Mouse (Mus musculus): ENCODE results near the gene Exosc1. TPM values are rescaled to one million over a fixed set of nuclear protein-coding genes. Genes with fewer than 3 reads are reported as not detected.

Exosc1 gene
- 64.2 TPM for polyA plus RNA-seq (2017; shearing (Covaris generic))

DNA sequence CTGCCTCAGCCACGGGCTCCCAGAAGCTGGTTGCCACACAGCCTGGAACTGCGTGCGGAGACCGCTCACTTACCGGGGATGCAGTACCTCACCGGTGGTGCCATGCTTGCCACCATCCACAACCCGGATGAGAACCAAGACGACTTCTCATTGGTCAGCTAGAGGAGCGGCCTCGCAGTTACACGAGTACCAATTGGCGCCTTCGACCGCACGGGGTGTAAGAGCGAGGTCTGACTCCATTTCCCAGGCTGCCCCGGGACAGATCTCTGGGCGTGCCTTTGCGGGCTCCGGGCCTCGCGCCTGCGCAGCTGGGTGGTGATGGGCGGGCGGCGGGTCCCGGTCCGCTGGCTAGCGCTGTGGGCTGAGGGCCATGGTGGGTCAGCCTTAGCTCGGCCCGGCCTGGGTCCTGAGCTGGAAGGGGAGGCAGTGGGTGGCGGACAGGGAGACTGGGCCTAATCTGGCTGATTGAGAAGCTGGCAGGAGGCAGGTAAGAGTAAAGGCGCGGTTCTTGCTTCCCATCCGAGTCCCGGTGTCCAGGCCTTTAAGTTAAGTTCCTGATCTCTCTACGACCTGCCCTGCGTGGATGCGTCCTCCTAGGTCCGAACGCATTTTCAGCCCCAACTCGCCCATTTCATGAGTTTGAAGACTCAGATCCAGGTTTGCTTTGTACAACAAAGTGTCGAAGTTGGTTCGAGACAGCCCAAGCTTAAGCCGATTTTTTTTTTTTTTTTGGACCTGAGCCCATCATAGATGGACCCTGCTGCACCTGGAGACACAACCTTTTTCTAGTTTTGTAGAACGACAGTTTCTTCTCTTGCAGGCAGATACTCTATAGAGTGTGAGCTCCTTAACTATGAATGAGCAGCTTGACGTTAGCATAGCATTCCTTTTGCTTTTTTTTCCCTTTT lies at the start of gene Exosc1, which contains the start of gene Zdhhc16:
Exosc1 (minus strand) TSS at position 245 of the 908 bp plus-strand sequence.
Zdhhc16 (plus strand) TSS at position 302 of the 908 bp plus-strand sequence.

DNA sequence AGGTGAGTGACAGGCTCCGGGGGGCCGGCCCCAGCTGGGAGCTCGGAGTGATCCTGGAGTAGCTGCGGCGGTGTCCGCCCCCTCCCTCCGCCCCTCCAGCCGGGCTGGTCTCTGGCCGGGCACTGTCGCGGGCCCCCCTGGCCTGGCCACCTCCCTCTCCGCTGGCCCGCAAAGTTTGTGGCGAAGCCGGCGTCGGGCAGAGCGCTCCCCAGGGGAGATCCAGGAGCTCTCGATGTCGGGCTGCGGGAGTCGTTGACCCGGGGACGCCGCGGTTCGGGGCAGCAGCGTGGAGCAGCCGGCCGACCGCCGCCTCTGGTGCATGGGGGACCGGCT lies 48.3 kb upstream of the Exosc1 start, which contains the start of gene Ubtd1:
Ubtd1 (plus strand) TSS at position 169 of the 333 bp plus-strand sequence.

DNA sequence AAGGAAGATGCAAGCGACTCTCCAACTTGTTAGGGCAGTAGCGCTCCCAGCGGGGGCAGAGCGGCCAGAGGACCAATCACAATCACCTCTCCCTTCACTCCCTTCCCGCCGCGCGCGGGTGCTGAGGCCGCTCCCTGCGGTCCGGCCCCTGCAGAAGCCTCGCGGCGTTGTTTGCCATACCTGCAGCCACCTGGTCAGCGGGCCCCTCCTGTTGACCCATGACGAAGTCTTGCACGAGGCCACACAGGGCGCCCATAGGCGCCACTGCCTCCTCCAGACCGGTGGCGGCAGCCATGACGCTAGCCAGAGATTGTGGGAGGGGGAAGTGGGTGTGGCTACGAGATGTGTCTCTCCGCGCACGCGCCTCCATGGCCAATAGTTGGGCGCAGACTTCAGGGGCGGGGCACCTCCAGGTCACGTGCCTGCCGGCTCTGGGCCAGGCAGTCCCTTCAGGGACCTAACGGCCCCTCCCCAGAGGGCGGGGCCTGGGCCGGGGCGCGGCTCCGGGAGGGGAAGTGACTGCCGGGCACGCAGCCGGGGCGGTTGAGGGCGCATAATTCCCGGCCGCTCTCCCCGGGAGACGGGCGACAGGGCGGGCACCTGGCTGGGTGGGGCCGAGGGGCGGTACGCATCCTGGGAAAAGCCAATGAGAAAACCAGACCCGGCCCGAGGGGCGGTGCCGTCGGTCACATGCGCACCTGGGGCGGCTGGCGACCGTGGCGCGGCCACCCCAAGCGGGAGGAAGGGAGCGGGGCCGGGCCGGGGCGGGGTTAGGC lies 47.8 kb upstream of the Exosc1 start, which contains the start of gene Mms19:
Mms19 (minus strand) TSS at position 339 of the 776 bp plus-strand sequence.

DNA sequence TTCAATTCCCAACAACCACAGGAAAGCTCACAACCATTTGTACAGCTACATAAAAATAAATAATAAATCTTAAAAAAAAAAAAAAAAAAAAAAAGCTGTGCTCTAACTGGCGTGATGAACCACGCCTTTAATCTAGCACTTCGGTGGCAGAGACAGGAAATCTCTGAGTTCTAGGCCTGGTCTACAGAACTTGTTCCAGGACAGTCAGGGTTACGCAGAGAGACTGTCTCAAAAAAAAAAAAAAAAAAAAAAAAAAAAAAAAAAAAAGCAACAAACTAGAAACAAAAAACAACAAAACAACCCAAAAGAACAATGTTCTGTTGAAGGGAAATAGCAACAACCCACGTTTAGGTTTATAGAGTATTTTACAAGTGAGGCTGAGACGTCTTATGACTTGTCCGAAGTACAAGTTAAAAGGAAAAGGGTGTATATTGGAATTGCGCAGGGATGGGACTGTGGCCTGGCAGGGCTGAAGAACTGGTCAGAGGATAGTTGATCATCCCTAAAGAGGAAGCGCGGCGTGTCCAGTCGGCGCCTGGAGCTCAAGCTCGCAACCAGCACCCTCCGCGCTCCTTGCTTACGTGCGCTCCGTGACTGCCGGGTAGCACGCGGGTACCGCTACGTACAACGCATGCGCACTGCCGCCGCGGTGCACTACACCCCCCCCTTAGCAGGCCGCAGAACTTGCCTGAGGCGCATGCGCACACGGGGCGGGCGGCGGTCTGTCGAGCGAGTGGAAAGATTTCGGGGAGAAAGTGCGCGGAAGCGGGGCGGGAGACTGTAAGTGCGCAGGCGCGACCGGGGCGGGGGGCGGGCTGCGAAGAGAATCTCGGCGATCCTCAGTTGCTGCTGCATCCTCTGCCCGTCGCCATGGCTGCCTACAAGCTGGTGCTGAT lies 21.8 kb downstream of the Exosc1 start, which contains the start of gene Pgam1:
Pgam1 (plus strand) TSS at position 746 of the 896 bp plus-strand sequence.

DNA sequence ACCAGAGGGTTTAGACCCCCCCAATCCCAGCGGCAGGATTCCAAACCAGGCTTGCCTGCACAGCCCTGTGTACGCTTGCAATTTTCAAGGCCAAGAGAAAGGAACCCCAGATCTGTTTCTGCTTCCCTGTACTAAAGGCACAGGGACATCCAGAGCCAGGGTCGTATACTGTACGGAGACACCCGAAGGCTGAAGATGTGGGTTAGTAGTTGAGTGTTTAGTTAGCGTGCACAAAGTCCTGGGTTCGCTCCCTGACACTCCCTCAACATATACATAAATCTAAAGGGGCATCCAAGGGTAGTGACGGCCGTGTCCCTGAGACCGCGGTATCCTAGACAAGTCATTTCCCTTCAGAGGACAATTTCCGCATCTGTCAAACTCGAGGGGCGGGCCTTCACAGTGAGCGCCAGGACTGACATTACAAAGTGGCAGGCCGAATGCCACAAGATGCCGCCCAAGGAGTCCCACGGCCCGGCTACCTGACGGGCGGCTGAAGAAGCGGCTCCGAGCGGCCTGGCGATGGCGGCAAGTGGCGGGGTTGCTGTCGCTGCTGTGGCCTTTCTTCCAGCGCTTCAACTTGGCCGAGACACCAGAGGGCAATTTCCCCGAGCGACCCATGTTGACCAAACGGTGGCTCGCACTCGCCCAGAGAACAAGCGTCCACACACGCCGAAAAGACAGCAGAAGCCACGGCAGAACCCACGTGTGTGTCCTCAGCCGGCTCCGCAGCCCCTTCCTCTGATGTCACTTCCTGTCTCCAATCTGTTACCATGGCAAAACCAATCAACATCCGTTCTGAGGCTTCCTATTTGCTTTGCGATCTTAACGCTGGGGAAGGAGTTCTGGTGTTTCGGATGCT lies 37.5 kb downstream of the Exosc1 start, which contains the start of gene Rrp12:
Rrp12 (minus strand) TSS at position 714 of the 859 bp plus-strand sequence.

Other genes starting within 250 kb of the Exosc1 start
- 0.11 TPM for gene Slit1, start 189.8 kb downstream of the Exosc1 start, polyA plus RNA-seq (2017; shearing (Covaris generic))
- gene Arhgap19, start 131.4 kb downstream of the Exosc1 start, polyA plus RNA-seq (2017; shearing (Covaris generic)): 1.9 TPM
- 5.5 TPM for gene Frat1, start 103.5 kb downstream of the Exosc1 start, polyA plus RNA-seq (2017; shearing (Covaris generic))
- 69.2 TPM for gene Frat2, start 85.3 kb downstream of the Exosc1 start, polyA plus RNA-seq (2017; shearing (Covaris generic))
- 30.7 TPM for gene Rrp12, start 37.2 kb downstream of the Exosc1 start, polyA plus RNA-seq (2017; shearing (Covaris generic))
- gene Pgam1, start 21.5 kb downstream of the Exosc1 start, polyA plus RNA-seq (2017; shearing (Covaris generic)): 146 TPM
- 35.3 TPM for gene Zdhhc16, start 57 bp upstream of the Exosc1 start, polyA plus RNA-seq (2017; shearing (Covaris generic))
- gene Mms19, start 47.7 kb upstream of the Exosc1 start, polyA plus RNA-seq (2017; shearing (Covaris generic)): 59.3 TPM
- 4.7 TPM for gene Ubtd1, start 48.3 kb upstream of the Exosc1 start, polyA plus RNA-seq (2017; shearing (Covaris generic))
- gene Ankrd2, start 102.6 kb upstream of the Exosc1 start, polyA plus RNA-seq (2017; shearing (Covaris generic)): not detected
- 0.23 TPM for gene Hoga1, start 112.2 kb upstream of the Exosc1 start, polyA plus RNA-seq (2017; shearing (Covaris generic))
- not detected for gene 4933411K16Rik, start 118.8 kb upstream of the Exosc1 start, polyA plus RNA-seq (2017; shearing (Covaris generic))
- gene Morn4, start 152.9 kb upstream of the Exosc1 start, polyA plus RNA-seq (2017; shearing (Covaris generic)): 0.69 TPM
- gene Pi4k2a, start 157.0 kb upstream of the Exosc1 start, polyA plus RNA-seq (2017; shearing (Covaris generic)): 59.8 TPM
- gene Avpi1, start 195.6 kb upstream of the Exosc1 start, polyA plus RNA-seq (2017; shearing (Covaris generic)): 26.1 TPM
- 15.8 TPM for gene Marveld1, start 214.0 kb upstream of the Exosc1 start, polyA plus RNA-seq (2017; shearing (Covaris generic))
- 56.3 TPM for gene Zfyve27, start 230.5 kb upstream of the Exosc1 start, polyA plus RNA-seq (2017; shearing (Covaris generic))